Mouse (Mus musculus) G1E-ER4 (cell line): Measurements from ENCODE around the gene Gm29609. TPM values are rescaled to one million over a fixed set of nuclear protein-coding genes. Genes with fewer than 3 reads are reported as not detected.

Source experiments
- GATA1 ChIP-seq: IDR thresholded peaks from one replicate; pipeline ENCODE4 v1.8.0; 2012; ENCODE audit warnings: low read length, inconsistent platforms
- polyA plus RNA-seq: library from polyadenylated mRNA; stranded (reverse); fragments of >175 nt; gene quantifications from 2 replicates; pipeline ENCODE4 v1.2.3, GENCODE M21; 2012

Gene Gm29609
- 0.95 and 12.6 TPM in 2 replicates for polyA plus RNA-seq

- no peak for TF ChIP-seq GATA1
Observed at GRCm38 (mm10) chr5:31179766-31180630, at the start of gene Gm29609, which contains the start of gene Gtf3c2. Gene Gm29609 (minus strand): TSS chr5:31179911. Gene Gtf3c2 (minus strand): TSS chr5:31180144.

GRCm38 (mm10) chr5:31226641-31227040 is 46.9 kb upstream of the Gm29609 start:
- TF ChIP-seq GATA1 = no peak

- TF ChIP-seq GATA1 = no peak
Observed at GRCm38 (mm10) chr5:31222696-31223095, 43.0 kb upstream of the Gm29609 start.

- TF ChIP-seq GATA1 = no peak
Observed at GRCm38 (mm10) chr5:31221304-31221945, 41.7 kb upstream of the Gm29609 start.

GRCm38 (mm10) chr5:31220448-31221303 is 41.0 kb upstream of the Gm29609 start, which contains the start of gene Ppm1g:
Gene Ppm1g (minus strand): TSS chr5:31220687.
- no peak for TF ChIP-seq GATA1

GRCm38 (mm10) chr5:31219911-31220447 is 40.3 kb upstream of the Gm29609 start:
- TF ChIP-seq GATA1 = no peak

GRCm38 (mm10) chr5:31219474-31219873 is 39.8 kb upstream of the Gm29609 start:
- TF ChIP-seq GATA1 = no peak

- no peak for TF ChIP-seq GATA1
Observed at GRCm38 (mm10) chr5:31219070-31219469, 39.4 kb upstream of the Gm29609 start.

- no peak for TF ChIP-seq GATA1
Observed at GRCm38 (mm10) chr5:31218294-31218693, 38.6 kb upstream of the Gm29609 start.

- TF ChIP-seq GATA1 = no peak
Observed at GRCm38 (mm10) chr5:31204421-31204820, 24.7 kb upstream of the Gm29609 start.

- TF ChIP-seq GATA1 = no peak
Observed at GRCm38 (mm10) chr5:31203866-31204265, 24.2 kb upstream of the Gm29609 start.

- TF ChIP-seq GATA1 = no peak
Observed at GRCm38 (mm10) chr5:31202933-31203332, 23.2 kb upstream of the Gm29609 start.

GRCm38 (mm10) chr5:31201742-31202590 is 22.3 kb upstream of the Gm29609 start, which contains the start of gene Zfp513:
Gene Zfp513 (minus strand): TSS chr5:31202303.
- no peak for TF ChIP-seq GATA1

GRCm38 (mm10) chr5:31201042-31201741 is 21.5 kb upstream of the Gm29609 start:
- no peak for TF ChIP-seq GATA1

GRCm38 (mm10) chr5:31200327-31200768 is 20.6 kb upstream of the Gm29609 start:
- TF ChIP-seq GATA1 = no peak
